Mouse (Mus musculus): ENCODE data around the gene Gimap7. TPM values are rescaled to one million over a fixed set of nuclear protein-coding genes. Genes with fewer than 3 reads are reported as not detected.
A peak's percentile ranks its signal among the peaks of the same experiment; 100 is the strongest.

The Gimap7 gene
- polyA plus RNA-seq, 1 experiment from 2014 or later: not detected

DNA sequence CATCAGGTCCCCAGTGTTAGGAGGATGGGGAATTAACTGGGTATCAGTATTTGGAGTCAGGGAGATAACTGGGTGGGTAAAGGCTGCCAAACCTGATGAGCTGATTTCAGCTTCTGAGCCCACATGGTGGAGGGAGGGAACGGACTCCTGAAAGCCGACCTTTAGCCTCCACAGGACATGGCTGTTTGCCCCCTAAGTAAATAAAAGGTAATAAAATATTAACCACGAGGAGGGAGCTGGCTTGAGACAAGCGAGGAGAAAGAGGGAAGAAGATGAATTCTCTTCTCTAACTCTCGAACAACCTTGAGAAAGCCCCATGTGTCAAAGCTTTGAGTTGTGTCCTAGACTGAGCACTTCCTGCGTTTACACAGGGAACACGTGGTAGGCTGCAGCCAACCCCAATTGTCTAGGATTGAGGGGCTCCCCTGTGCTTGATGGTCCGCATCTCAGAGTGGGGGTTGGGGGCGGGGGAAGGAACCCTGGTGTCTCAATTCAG, 23.3 kb downstream of the Gimap7 start:
- H3K4me1 ChIP-seq (ENCODE audit: insufficient read depth): peaks cover 14% of the 10 kb centered on the region; the same call in 1 of the 2 replicates
- H3K9ac ChIP-seq: no peak overlapping the region
- ATAC-seq (ENCODE audit: insufficient read depth) (no peak), DNase-seq (no peak)
- peaks cover 15% of the 10 kb centered on the region for H3K27me3 ChIP-seq (ENCODE audit: insufficient read depth, low read length)
- peak overlapping the region; percentile 85 for H3K4me2 ChIP-seq
- H3K9me3 ChIP-seq (ENCODE audit: low read depth, low read length): no peaks in the 10 kb centered on the region
- no peaks in the 10 kb centered on the region for H3K36me3 ChIP-seq (ENCODE audit: insufficient read depth)
- WGBS: 16% methylated on average over 9 of the region's 9 CpGs
- no peak overlapping the region for H3K27ac ChIP-seq (ENCODE audit: low read depth)
- no peak overlapping the region for H3K4me3 ChIP-seq (ENCODE audit: low read depth, low read length)
- no peak for TF ChIP-seq CTCF (IDR thresholded peaks at IDR 0.05; ENCODE audit: low read depth)

DNA sequence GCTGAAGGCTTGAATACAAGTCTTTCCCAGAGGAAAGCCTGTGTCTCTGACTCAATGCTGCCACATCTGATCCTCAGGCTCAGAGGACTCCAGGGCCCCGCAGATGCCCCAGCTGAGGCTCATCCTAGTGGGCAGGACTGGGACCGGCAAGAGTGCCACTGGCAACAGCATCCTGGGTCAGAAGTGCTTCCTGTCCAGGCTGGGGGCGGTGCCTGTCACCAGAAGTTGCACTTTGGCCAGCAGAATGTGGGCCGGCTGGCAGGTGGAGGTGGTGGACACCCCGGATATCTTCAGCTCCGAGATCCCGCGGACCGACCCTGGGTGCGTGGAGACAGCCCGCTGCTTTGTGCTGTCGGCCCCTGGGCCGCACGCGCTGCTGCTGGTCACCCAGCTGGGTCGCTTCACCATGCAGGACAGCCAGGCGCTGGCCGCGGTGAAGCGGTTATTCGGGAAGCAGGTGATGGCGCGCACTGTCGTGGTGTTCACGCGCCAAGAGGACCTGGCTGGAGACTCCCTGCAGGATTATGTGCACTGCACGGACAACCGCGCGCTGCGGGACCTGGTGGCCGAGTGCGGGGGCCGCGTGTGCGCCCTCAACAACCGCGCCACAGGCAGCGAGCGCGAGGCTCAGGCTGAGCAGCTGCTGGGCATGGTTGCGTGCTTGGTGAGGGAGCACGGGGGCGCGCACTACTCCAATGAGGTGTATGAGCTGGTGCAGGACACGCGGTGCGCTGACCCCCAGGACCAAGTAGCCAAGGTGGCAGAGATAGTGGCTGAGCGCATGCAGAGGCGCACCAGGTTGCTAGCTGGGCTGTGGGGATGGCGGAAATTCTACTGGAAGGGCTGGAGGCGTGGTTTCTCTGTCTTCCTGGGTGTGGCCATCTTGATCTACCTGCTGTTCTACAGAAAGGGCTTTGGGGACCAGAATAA, 24.3 kb downstream of the Gimap7 start:
- H3K4me2 ChIP-seq: peak overlapping the region; percentile 85
- peaks cover 15% of the 10 kb centered on the region; the same call in 1 of the 2 replicates for H3K4me1 ChIP-seq (ENCODE audit: insufficient read depth)
- H3K9me3 ChIP-seq (ENCODE audit: low read depth, low read length): no peaks in the 10 kb centered on the region
- peaks cover 15% of the 10 kb centered on the region for H3K27me3 ChIP-seq (ENCODE audit: insufficient read depth, low read length)
- peak overlapping the region; percentile 42 for H3K4me3 ChIP-seq (ENCODE audit: low read depth, low read length)
- no peaks in the 10 kb centered on the region for H3K36me3 ChIP-seq (ENCODE audit: insufficient read depth)
- no peak for ATAC-seq (ENCODE audit: insufficient read depth)
- no peak for TF ChIP-seq CTCF (IDR thresholded peaks at IDR 0.05; ENCODE audit: low read depth)
- 3% methylated on average over 52 of the region's 52 CpGs for WGBS
- no peak overlapping the region for H3K27ac ChIP-seq (ENCODE audit: low read depth)
- peak overlapping the region; percentile 44 for H3K9ac ChIP-seq
- peak; percentile 21 for DNase-seq

DNA sequence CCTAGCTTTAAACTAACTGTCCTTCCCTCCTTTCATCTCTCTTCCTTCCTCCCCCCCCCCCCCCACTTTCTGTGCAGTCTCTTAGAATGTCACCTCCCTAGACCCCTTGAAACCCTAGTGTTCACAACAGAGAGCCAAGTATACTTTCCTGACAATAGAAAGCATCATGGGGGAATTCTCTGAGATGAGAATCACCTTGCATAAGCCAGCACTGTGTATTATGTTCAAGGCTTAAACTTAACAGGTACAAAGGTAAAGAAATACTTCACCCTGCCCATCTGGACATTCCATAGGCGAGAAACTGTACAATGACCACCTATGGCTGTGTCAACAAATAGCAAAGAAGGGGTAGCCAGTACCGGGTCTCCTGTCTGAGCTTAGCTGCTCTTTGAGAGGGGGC, 27.1 kb downstream of the Gimap7 start:
- 40% methylated on average over 2 of the region's 2 CpGs for WGBS
- Histone ChIP-seq H3K9ac (no peak overlapping the region), H3K27me3 (ENCODE audit: insufficient read depth, low read length) (peaks cover 15% of the 10 kb centered on the region), H3K4me1 (ENCODE audit: insufficient read depth) (peaks cover 17% of the 10 kb centered on the region; the same call in 1 of the 2 replicates), H3K4me2 (peak overlapping the region; percentile 48; the same call in 1 of the 2 replicates), H3K9me3 (ENCODE audit: low read depth, low read length) (no peaks in the 10 kb centered on the region), H3K36me3 (ENCODE audit: insufficient read depth) (no peaks in the 10 kb centered on the region), H3K27ac (ENCODE audit: low read depth) (peak overlapping the region; percentile 84), H3K4me3 (ENCODE audit: low read depth, low read length) (no peak overlapping the region)
- DNase-seq (no peak), ATAC-seq (ENCODE audit: insufficient read depth) (no peak)
- TF ChIP-seq CTCF (IDR thresholded peaks at IDR 0.05; ENCODE audit: low read depth): no peak

DNA sequence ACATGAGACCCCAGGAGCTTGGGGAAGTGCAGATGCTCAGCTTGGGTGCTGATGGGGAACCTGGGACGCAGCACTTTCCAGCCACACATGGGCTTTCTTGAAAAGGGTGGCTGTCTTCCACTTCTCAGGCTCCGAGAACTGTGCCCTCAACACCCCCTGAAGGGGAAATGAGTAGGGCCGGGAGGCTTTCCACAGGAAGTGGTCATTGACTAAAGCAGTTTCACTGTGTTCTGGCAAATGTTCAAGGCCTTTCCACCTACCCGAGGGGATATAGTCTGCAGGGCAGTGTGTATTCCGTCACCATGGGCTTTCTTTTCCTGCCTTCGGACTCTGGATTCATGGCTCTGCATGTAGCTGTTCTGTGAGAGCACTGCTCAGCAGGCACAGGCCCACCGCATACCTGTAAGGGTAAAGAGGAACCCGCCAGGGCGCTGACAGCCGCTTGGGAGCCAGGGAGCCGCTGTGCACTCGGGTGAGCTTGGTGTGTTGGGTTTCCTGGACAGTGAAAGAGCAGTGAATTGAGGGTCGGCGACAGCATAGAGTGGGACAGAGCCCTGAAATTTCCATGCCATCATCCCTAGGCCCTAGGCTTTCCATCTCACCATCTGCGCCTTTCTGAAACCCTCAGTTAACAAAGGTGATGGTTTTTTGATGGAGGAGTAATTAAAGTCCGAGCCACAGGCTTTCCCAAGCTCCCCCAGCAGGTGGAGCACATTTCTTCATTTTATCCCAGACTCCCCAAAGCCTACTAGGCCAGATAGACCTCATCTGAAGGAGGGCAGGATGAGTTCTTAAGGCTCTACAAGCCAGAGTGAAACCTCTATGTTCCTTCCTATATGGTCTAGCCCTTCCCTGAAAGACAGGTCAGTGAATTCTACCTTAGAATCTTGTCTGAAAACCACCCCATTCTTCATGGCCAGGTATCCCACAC, 27.8 kb downstream of the Gimap7 start, which contains the start of gene Gimap5:
Gimap5 (plus strand) TSS at position 239 of the 931 bp plus-strand sequence.
- H3K9ac ChIP-seq: peak within 1 kb of the TSS; percentile 22; the same call in 1 of the 2 replicates

DNA sequence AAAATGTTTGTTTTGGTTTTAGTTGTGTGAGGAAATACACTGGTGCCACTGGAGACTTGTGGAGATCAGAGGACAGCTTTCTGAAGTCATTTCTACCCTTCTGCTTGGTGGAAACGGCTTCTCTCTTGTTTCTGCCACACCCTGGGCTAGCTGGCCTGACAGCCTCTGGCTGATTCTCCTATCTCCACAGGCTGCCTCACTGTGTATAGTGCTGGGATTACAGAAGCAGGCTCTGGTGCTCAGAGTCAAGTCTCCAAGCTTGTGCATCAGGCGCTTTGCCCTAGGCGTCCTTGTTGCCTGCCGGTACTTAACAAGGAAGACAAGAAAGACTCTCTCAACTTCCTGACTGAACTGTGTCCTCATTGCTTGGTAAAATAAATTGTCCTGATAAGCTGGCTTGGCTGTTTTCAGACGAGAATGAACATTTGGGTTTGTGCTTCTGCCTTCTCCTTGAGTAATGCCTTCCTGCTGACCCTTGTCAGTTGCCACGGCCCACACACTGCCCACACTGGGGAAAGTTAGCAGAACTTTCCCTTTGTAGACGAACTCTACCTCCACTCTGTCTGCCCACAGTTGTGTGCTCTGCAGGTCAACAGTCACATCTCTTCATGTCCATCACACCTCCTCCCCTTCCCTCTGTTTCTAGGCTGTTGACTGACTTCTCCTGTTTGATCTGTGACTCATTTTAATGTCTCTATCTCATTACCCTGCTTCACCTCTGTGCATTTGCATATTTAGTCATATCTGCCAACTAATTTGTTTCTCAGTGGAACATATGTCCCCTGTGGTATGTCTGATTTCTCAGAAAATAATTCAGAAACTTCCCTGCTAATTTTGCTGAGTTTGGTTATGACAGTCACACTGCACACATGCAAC, 28.9 kb downstream of the Gimap7 start:
- H3K4me2 ChIP-seq: peak overlapping the region; percentile 48
- peak overlapping the region; percentile 36; the same call in 1 of the 2 replicates for H3K27ac ChIP-seq (ENCODE audit: low read depth)
- ATAC-seq (ENCODE audit: insufficient read depth): peak; percentile 48; the same call in 1 of the 2 replicates
- H3K36me3 ChIP-seq (ENCODE audit: insufficient read depth): no peaks in the 10 kb centered on the region
- peaks cover 11% of the 10 kb centered on the region for H3K27me3 ChIP-seq (ENCODE audit: insufficient read depth, low read length)
- peak overlapping the region; percentile 16; the same call in 1 of the 2 replicates for H3K9ac ChIP-seq
- no peak for TF ChIP-seq CTCF (IDR thresholded peaks at IDR 0.05; ENCODE audit: low read depth)
- H3K9me3 ChIP-seq (ENCODE audit: low read depth, low read length): no peaks in the 10 kb centered on the region
- DNase-seq: peak; percentile 30
- 19% methylated on average over 7 of the region's 7 CpGs for whole genome bisulfite sequencing
- H3K4me1 ChIP-seq (ENCODE audit: insufficient read depth): peaks cover 7% of the 10 kb centered on the region; the same call in 1 of the 2 replicates
- H3K4me3 ChIP-seq (ENCODE audit: low read depth, low read length): peak overlapping the region; percentile 24

More for the DNA sequence above, 27.8 kb downstream of the Gimap7 start, which contains the start of gene Gimap5:
- Histone ChIP-seq H3K4me3 (ENCODE audit: low read depth, low read length) (peak within 1 kb of the TSS; percentile 24), H3K9me3 (ENCODE audit: low read depth, low read length) (no peaks in the 10 kb centered on the region), H3K27me3 (ENCODE audit: insufficient read depth, low read length) (peaks cover 15% of the 10 kb centered on the region), H3K27ac (ENCODE audit: low read depth) (peak within 1 kb of the TSS; percentile 84), H3K4me2 (peak within 1 kb of the TSS; percentile 48), H3K4me1 (ENCODE audit: insufficient read depth) (peaks cover 17% of the 10 kb centered on the region; the same call in 1 of the 2 replicates), H3K36me3 (ENCODE audit: insufficient read depth) (no peaks in the 10 kb centered on the region)
- TF ChIP-seq CTCF (IDR thresholded peaks at IDR 0.05; ENCODE audit: low read depth): peak; percentile 69
- 44% methylated on average over 16 of the region's 16 CpGs for WGBS
- DNase-seq: peak; percentile 80
- ATAC-seq (ENCODE audit: insufficient read depth): peak; percentile 57; the same call in 1 of the 2 replicates
